In genomic region chr17:47863437-47863836, GRCm38 (mm10) we compare ENCODE assay signal across 14 mouse cellular contexts. TPM values are rescaled to one million over a fixed set of nuclear protein-coding genes. Genes with fewer than 3 reads are reported as not detected.
DNase-seq lines count a peak whose midpoint lies in the region; ATAC-seq lines count a peak whose summit lies in the region.
"Had no signal": no experiment of that assay in that cellular context is flagged by ENCODE, and none has a peak within 500 bp of the region (broad histone marks: within the 10 kb centered on the region; RNA-seq: fewer than 3 reads in every experiment).

No protein-coding gene starts in this region.

- 29% methylated on average over 11 of the region's 11 CpGs for WGBS in heart, embryonic 16.5 days
- WGBS in limb, embryonic 10.5 days: 35% methylated on average over 11 of the region's 11 CpGs

- no peak overlapping the region for H3K27ac ChIP-seq in heart, embryonic 16.5 days (ENCODE audit: low read length)
- peak overlapping the region; percentile 71; the same call in 1 of the 2 replicates for H3K27ac ChIP-seq in limb, embryonic 10.5 days

- H3K4me3 ChIP-seq in heart, embryonic 16.5 days (ENCODE audit: low read length): no peak overlapping the region
- peak overlapping the region; percentile 18; the same call in 1 of the 2 replicates for H3K4me3 ChIP-seq in limb, embryonic 10.5 days

- H3K4me2 ChIP-seq in heart, embryonic 16.5 days (ENCODE audit: low read depth, low read length): no peak overlapping the region

- no peak for DNase-seq in heart, adult 8-10 months (ENCODE audit: low spot score)
- DNase-seq in retina, embryonic 14.5 days (ENCODE audit: low spot score): peak; percentile 24
- DNase-seq in retina, postnatal 1 day: no peak
- no peak for DNase-seq in limb, embryonic 10.5 days (ENCODE audit: low spot score)
- DNase-seq in left cerebral cortex, adult 18-20 months (ENCODE audit: low spot score in 2 of 2): no peak
- DNase-seq in urinary bladder, postnatal 25 days (ENCODE audit: low spot score): no peak
- DNase-seq: adrenal gland, adult 2 months; cerebellum, postnatal 36 days; liver, postnatal 0 days; right cerebral cortex, postnatal 4 days had no signal

- H3K9ac ChIP-seq in heart, embryonic 16.5 days (ENCODE audit: low read length): 0 out of 2 replicates have a peak overlapping the region, but pooled peaks have one; percentile 9
- H3K9ac ChIP-seq: liver, postnatal 0 days had no signal

- peaks cover 4% of the 10 kb centered on the region for H3K4me1 ChIP-seq in heart, embryonic 16.5 days (ENCODE audit: control insufficient read depth, insufficient read depth, low read length)
- peaks cover 44% of the 10 kb centered on the region for H3K4me1 ChIP-seq in limb, embryonic 10.5 days

- ATAC-seq in heart, embryonic 16.5 days (replicated peaks; ENCODE audit: extremely low read depth, insufficient read depth, low FRiP score): no peak
- no peak for ATAC-seq in megakaryocyte-erythroid progenitor cell, adult 5-6 weeks (replicated peaks; ENCODE audit: low FRiP score, low TSS enrichment, poor library complexity, severe bottlenecking)
- ATAC-seq: inflammation-experienced regulatory T-cells, adult 6 months; liver, postnatal 0 days; Patski had no signal

- no peaks in the 10 kb centered on the region for H3K27me3 ChIP-seq in heart, embryonic 16.5 days (ENCODE audit: control insufficient read depth, insufficient read depth, low read length)
- peaks cover 21% of the 10 kb centered on the region for H3K27me3 ChIP-seq in limb, embryonic 10.5 days (ENCODE audit: low read depth, poor library complexity, severe bottlenecking)
- H3K27me3 ChIP-seq: Patski had no signal

- H3K9me3 ChIP-seq in heart, embryonic 16.5 days (replicated peaks; ENCODE audit: control insufficient read depth, low read length): no peaks in the 10 kb centered on the region
- no peaks in the 10 kb centered on the region for H3K9me3 ChIP-seq in limb, embryonic 10.5 days (replicated peaks)

- no peaks in the 10 kb centered on the region for H3K36me3 ChIP-seq in heart, embryonic 16.5 days (ENCODE audit: control insufficient read depth, insufficient read depth)
- H3K36me3 ChIP-seq in limb, embryonic 10.5 days: peaks cover 23% of the 10 kb centered on the region

RNA-seq across cellular contexts. Expression of gene Mdfi, which starts 28.9 kb away (rescaled TPM):
- polyA plus RNA-seq in heart, embryonic 16.5 days (2015; fragmentation: Nextera tagmentation; extraction: Ambion mirVana): 9.7 and 10.7 TPM in 2 replicates
- 1 to 10 TPM; 1.7 to 2.2 (median 1.9) TPM for total RNA-seq in heart, adult 8-10 months (2022)
- 18.9 and 21.6 TPM in 2 replicates for polyA plus RNA-seq in limb, embryonic 10.5 days (2016; fragmentation: Nextera tagmentation; extraction: Ambion mirVana)
- 1.3 TPM in 1 of 2 replicates, not detected in the other for total RNA-seq in megakaryocyte-erythroid progenitor cell, adult 5-6 weeks (2014; fragmentation: Nextera tagmentation)
- total RNA-seq in megakaryocyte-erythroid progenitor cell, adult 5-6 weeks (2017): 1.8 TPM in 1 of 2 replicates, not detected in the other
- total RNA-seq in left cerebral cortex, adult 18-20 months (2021): under 1 TPM in 1 of 2 experiments, not detected in 1; 0.88 TPM
- polyA plus RNA-seq: inflammation-experienced regulatory T-cells, adult 6 months; Patski had no signal
